Mouse (Mus musculus): Measurements from ENCODE around the gene Grin2b. TPM values are rescaled to one million over a fixed set of nuclear protein-coding genes. Genes with fewer than 3 reads are reported as not detected.
"Not testable (repeated sequence)": the region's sequence is repeated elsewhere in the genome, so short reads cannot be mapped to it uniquely, and the experiment has no call there.

Grin2b gene
- polyA plus RNA-seq, 1 experiment = 0.61 TPM

DNA sequence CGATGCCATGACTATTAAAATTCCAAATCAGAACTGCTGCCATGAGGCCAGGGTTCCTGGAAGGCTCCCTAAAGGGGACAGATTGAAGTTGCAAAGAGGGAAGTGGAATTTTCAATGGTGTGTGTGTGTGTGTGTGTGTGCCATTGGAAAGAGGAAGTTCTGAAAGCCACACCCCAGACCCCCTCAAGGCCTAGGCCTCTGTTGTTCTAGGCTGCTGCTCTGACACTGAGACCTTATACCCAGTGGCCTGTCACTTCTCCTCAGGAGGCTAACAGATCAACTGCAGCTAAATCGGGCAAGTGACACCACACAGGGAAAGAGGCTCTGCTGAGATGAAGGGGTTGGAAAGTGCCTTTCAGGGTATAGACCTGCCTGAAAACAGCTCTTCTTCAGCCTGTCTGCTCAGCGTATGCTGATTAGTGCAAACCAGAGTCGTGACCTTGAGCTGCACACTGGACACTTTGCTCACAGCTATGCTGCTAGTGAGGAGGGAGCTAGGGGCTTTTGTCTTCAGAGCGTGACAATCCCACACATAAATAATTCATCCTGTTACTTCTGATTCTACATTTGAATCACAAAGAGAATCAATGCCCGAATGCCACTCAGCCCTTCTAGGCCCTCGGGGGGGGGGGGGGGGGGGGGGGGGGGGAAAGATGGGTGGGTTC lies 424.8 kb downstream of the Grin2b start:
- Histone ChIP-seq H3K4me1 (ENCODE audit: control insufficient read depth, insufficient read depth, low read length) (no peaks in the 10 kb centered on the region), H3K4me3 (ENCODE audit: insufficient read depth, low read length) (no peak overlapping the region), H3K27ac (ENCODE audit: insufficient read depth, low read length) (no peak overlapping the region)
- no peak for TF ChIP-seq CTCF (IDR thresholded peaks at IDR 0.05; ENCODE audit: borderline replicate concordance, insufficient read depth, low read length)
- no peak for TF ChIP-seq POLR2A (IDR thresholded peaks at IDR 0.05; ENCODE audit: low read depth, low read length)

DNA sequence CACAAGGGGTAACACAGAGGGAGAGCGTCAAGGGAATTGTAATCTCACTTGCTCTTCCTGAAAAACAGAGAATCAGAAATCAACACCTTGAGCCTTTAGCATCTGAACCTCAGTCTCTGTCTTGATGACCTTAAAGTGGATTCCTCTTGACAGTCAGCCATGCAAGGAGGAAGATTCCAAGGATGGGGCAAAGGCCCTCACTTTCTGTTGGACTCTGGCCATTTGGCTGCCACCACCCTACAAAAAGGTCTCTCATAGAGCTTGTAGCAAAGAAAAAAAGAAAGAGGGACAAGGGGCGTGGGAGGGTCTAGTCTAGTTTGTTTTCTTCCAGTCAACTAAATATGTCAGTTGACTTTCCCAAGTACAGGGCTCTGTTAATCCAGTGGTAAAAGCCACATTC lies 427.7 kb downstream of the Grin2b start:
- TF ChIP-seq POLR2A (IDR thresholded peaks at IDR 0.05; ENCODE audit: low read depth, low read length) = no peak
- no peak for TF ChIP-seq CTCF (IDR thresholded peaks at IDR 0.05; ENCODE audit: borderline replicate concordance, insufficient read depth, low read length)
- H3K27ac ChIP-seq (ENCODE audit: insufficient read depth, low read length) = no peak overlapping the region
- no peaks in the 10 kb centered on the region for H3K4me1 ChIP-seq (ENCODE audit: control insufficient read depth, insufficient read depth, low read length)
- no peak overlapping the region for H3K4me3 ChIP-seq (ENCODE audit: insufficient read depth, low read length)

DNA sequence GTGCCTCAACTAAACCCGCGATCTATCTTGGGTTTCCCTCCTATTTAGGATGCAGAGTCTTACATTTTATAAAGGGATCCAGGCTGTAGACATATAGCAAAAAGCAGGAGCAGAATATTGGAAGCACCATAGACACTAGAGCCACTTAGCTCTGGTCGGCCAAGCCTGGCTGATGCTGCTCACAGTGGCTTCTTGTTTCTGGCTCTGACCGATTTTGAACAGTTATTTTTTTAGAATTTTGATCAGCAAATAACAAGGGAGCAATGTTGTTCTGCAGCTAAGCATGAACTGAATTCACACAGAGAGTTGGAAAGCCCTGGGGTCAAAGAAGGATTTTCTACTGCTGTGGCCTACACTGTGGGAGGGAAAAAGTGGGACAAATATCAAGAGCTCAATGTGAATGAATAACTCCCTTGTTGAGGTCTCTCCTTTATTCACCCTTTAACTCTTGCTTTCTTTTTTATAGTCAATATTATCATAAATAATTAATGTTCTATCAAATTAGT lies 439.0 kb downstream of the Grin2b start:
- Histone ChIP-seq H3K4me3 (ENCODE audit: insufficient read depth, low read length) (no peak overlapping the region), H3K27ac (ENCODE audit: insufficient read depth, low read length) (no peak overlapping the region), H3K4me1 (ENCODE audit: control insufficient read depth, insufficient read depth, low read length) (no peaks in the 10 kb centered on the region)
- TF ChIP-seq CTCF (IDR thresholded peaks at IDR 0.05; ENCODE audit: borderline replicate concordance, insufficient read depth, low read length) (no peak), POLR2A (IDR thresholded peaks at IDR 0.05; ENCODE audit: low read depth, low read length) (no peak)

- no peaks in the 10 kb centered on the region for H3K4me1 ChIP-seq (ENCODE audit: control insufficient read depth, insufficient read depth, low read length)
- H3K27ac ChIP-seq (ENCODE audit: insufficient read depth, low read length) = no peak overlapping the region
- no peak overlapping the region for H3K4me3 ChIP-seq (ENCODE audit: insufficient read depth, low read length)
- no peak for TF ChIP-seq CTCF (IDR thresholded peaks at IDR 0.05; ENCODE audit: borderline replicate concordance, insufficient read depth, low read length)
- TF ChIP-seq POLR2A (IDR thresholded peaks at IDR 0.05; ENCODE audit: low read depth, low read length) = no peak
Measured at GRCm38 (mm10) chr6:135727106-135727505, 446.2 kb downstream of the Grin2b start.

DNA sequence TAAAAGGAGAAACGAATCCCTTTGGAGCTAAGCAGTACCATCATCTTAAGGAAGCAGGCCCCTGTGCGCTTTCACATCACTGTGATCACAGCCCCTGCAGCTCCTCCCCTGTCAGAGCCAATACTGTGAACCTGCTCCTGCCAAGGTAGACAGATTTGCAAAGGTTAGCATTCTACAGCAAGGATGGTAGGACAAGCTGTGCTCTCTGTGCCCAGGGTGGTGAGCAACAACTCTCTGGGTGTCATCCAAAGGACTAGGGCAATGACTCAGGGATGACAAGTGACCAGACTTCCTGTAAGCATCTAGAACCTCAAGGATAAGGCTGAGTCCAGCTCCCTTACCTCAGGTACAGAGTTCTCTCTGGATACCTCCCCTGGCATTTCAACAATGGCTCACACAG lies 451.6 kb downstream of the Grin2b start:
- Histone ChIP-seq H3K27ac (ENCODE audit: insufficient read depth, low read length) (no peak overlapping the region), H3K4me3 (ENCODE audit: insufficient read depth, low read length) (no peak overlapping the region), H3K4me1 (ENCODE audit: control insufficient read depth, insufficient read depth, low read length) (no peaks in the 10 kb centered on the region)
- TF ChIP-seq POLR2A (IDR thresholded peaks at IDR 0.05; ENCODE audit: low read depth, low read length) (no peak), CTCF (IDR thresholded peaks at IDR 0.05; ENCODE audit: borderline replicate concordance, insufficient read depth, low read length) (no peak)

GRCm38 (mm10) chr6:135714906-135715305 lies 458.4 kb downstream of the Grin2b start:
- TF ChIP-seq CTCF (IDR thresholded peaks at IDR 0.05; ENCODE audit: borderline replicate concordance, insufficient read depth, low read length) (no peak), POLR2A (IDR thresholded peaks at IDR 0.05; ENCODE audit: low read depth, low read length) (no peak)
- H3K4me1 ChIP-seq (ENCODE audit: control insufficient read depth, insufficient read depth, low read length) = no peaks in the 10 kb centered on the region
- H3K4me3 ChIP-seq (ENCODE audit: insufficient read depth, low read length) = no peak overlapping the region
- H3K27ac ChIP-seq (ENCODE audit: insufficient read depth, low read length) = no peak overlapping the region

- Histone ChIP-seq H3K4me1 (ENCODE audit: control insufficient read depth, insufficient read depth, low read length) (no peaks in the 10 kb centered on the region), H3K27ac (ENCODE audit: insufficient read depth, low read length) (no peak overlapping the region), H3K4me3 (ENCODE audit: insufficient read depth, low read length) (no peak overlapping the region)
- no peak for TF ChIP-seq CTCF (IDR thresholded peaks at IDR 0.05; ENCODE audit: borderline replicate concordance, insufficient read depth, low read length)
- no peak for TF ChIP-seq POLR2A (IDR thresholded peaks at IDR 0.05; ENCODE audit: low read depth, low read length)
Measured at GRCm38 (mm10) chr6:135714236-135714635, 459.1 kb downstream of the Grin2b start.

DNA sequence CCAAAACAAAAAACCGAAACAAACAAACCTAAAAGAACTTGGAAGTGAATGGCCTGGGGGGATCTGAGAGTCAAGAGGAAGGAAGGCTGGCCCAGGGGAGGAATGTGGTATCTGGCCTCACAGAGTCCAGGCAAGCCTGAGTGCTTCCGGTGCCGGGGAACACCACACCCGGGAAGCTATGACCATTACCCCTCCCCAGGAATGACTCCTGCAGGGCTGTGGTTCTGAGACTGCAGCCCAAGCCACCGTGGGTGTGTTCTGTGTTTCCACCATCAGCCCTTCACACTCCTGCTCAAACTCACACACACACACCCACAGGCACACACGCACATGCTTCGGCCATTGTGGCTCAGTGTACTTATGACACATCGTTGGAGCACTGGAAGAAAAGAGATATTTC lies 459.6 kb downstream of the Grin2b start:
- TF ChIP-seq CTCF (IDR thresholded peaks at IDR 0.05; ENCODE audit: borderline replicate concordance, insufficient read depth, low read length) (no peak), POLR2A (IDR thresholded peaks at IDR 0.05; ENCODE audit: low read depth, low read length) (no peak)
- Histone ChIP-seq H3K27ac (ENCODE audit: insufficient read depth, low read length) (no peak overlapping the region), H3K4me1 (ENCODE audit: control insufficient read depth, insufficient read depth, low read length) (no peaks in the 10 kb centered on the region), H3K4me3 (ENCODE audit: insufficient read depth, low read length) (no peak overlapping the region)

GRCm38 (mm10) chr6:135706850-135707522 lies 466.3 kb downstream of the Grin2b start:
- not testable (repeated sequence) for H3K4me1 ChIP-seq (ENCODE audit: control insufficient read depth, insufficient read depth, low read length); H3K4me3 ChIP-seq (ENCODE audit: insufficient read depth, low read length); H3K27ac ChIP-seq (ENCODE audit: insufficient read depth, low read length)

DNA sequence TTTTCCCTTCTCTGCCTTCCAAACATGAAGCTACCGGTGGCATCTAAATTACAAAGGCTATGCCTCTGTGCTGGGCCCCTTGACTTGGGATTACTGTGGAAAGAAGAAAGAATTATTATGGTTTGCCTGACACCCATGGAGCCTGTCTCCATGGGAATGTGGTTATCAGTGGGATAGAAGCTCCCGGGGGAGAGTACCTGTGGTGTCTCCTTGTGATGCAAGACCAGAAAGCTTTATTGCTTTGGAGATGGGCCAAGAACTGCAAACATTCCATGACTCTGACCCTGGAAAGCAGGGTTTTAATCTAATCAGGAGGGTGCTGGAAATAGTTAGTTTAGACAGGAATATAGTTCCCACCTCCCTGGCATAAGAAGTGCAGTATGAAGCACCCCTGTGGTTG lies 469.7 kb downstream of the Grin2b start:
- H3K4me1 ChIP-seq (ENCODE audit: control insufficient read depth, insufficient read depth, low read length) = no peaks in the 10 kb centered on the region
- H3K4me3 ChIP-seq (ENCODE audit: insufficient read depth, low read length) = no peak overlapping the region
- H3K27ac ChIP-seq (ENCODE audit: insufficient read depth, low read length) = no peak overlapping the region
- TF ChIP-seq CTCF (IDR thresholded peaks at IDR 0.05; ENCODE audit: borderline replicate concordance, insufficient read depth, low read length) = no peak
- no peak for TF ChIP-seq POLR2A (IDR thresholded peaks at IDR 0.05; ENCODE audit: low read depth, low read length)
